Mouse (Mus musculus) neural tube, embryonic 12.5 days (tissue): ENCODE results near the gene Dock2. TPM values are rescaled to one million over a fixed set of nuclear protein-coding genes. Genes with fewer than 3 reads are reported as not detected.

ENCODE experiments used
- ATAC-seq: fragments of 200-750 bp; cut with Nextera tagmentation; 2 replicates; pipeline ENCODE4 v1.8.0; 2017; ENCODE audit warnings: low read depth, mild to moderate bottlenecking, moderate TSS enrichment, moderate library complexity; ENCODE audit not compliant: low FRiP score
- H3K27ac ChIP-seq: fragments of 300-500 bp; sonication (generic); 2 replicates; pipeline ENCODE4 v1.5.1; 2016
- H3K27me3 ChIP-seq: fragments of 300-500 bp; sonication (generic); replicated peaks from 2 replicates; pipeline ENCODE4 v1.6.1; 2016; ENCODE audit warnings: mild to moderate bottlenecking
- H3K36me3 ChIP-seq: fragments of 300-500 bp; sonication (generic); 2 replicates; pipeline ENCODE4 v1.6.1; 2016; ENCODE audit warnings: mild to moderate bottlenecking
- H3K4me1 ChIP-seq: fragments of 300-500 bp; sonication (generic); 2 replicates; pipeline ENCODE4 v1.6.1; 2016
- H3K4me2 ChIP-seq: fragments of 300-500 bp; sonication (generic); replicated peaks from 2 replicates; pipeline ENCODE4 v1.6.1; 2016; ENCODE audit warnings: mild to moderate bottlenecking
- H3K4me3 ChIP-seq: fragments of 300-500 bp; sonication (generic); 2 replicates; pipeline ENCODE4 v1.5.1; 2016
- H3K9ac ChIP-seq: fragments of 300-500 bp; sonication (generic); 2 replicates; pipeline ENCODE4 v1.6.1; 2016; ENCODE audit warnings: mild to moderate bottlenecking
- H3K9me3 ChIP-seq: fragments of 300-500 bp; sonication (generic); 2 replicates; pipeline ENCODE4 v1.6.1; 2016; ENCODE audit warnings: mild to moderate bottlenecking
- WGBS: fragments of 180-500 bp; shearing (Covaris S2); methylation state at CpG from one replicate; pipeline ENCODE4 v1.1.7; 2016; 5-methylcytosine and 5-hydroxymethylcytosine counted together
- polyA plus RNA-seq: library from polyadenylated mRNA; unstranded; fragments of >200 nt; fragmentation: Nextera tagmentation; extraction: Ambion mirVana; gene quantifications from 2 replicates; pipeline ENCODE4 v1.2.1, GENCODE M21; 2016

Gene Dock2
- polyA plus RNA-seq, 1 experiment from 2014 or later: 1.1 TPM

- Histone ChIP-seq H3K4me3 (no peak overlapping the region), H3K4me1 (no peaks in the 10 kb centered on the region), H3K9ac (no peak overlapping the region), H3K36me3 (no peaks in the 10 kb centered on the region), H3K27me3 (no peaks in the 10 kb centered on the region), H3K27ac (no peak overlapping the region), H3K4me2 (no peak overlapping the region), H3K9me3 (no peaks in the 10 kb centered on the region)
- no peak for ATAC-seq
- 72% methylated on average over 2 of the region's 2 CpGs for WGBS
These were observed 345.3 kb downstream of the Dock2 start for GRCm38 (mm10) chr11:34438429-34438828.

- Histone ChIP-seq H3K27me3 (no peaks in the 10 kb centered on the region), H3K36me3 (no peaks in the 10 kb centered on the region), H3K4me1 (no peaks in the 10 kb centered on the region; the same call in 1 of the 2 replicates), H3K9me3 (no peaks in the 10 kb centered on the region), H3K27ac (no peak overlapping the region), H3K4me2 (no peak overlapping the region), H3K9ac (no peak overlapping the region), H3K4me3 (no peak overlapping the region)
- no peak for ATAC-seq
- WGBS: 67% methylated on average over 1 of the region's 1 CpGs
These were observed 346.2 kb downstream of the Dock2 start for GRCm38 (mm10) chr11:34437446-34437845.

- no peak overlapping the region for H3K4me2 ChIP-seq
- 35% methylated on average over 2 of the region's 2 CpGs for WGBS
- ATAC-seq: peak; percentile 49; the same call in 1 of the 2 replicates
- no peak overlapping the region for H3K27ac ChIP-seq
- H3K4me1 ChIP-seq: no peaks in the 10 kb centered on the region; the same call in 1 of the 2 replicates
- no peak overlapping the region for H3K9ac ChIP-seq
- H3K4me3 ChIP-seq: no peak overlapping the region
- H3K27me3 ChIP-seq: no peaks in the 10 kb centered on the region
- H3K36me3 ChIP-seq: no peaks in the 10 kb centered on the region
- no peaks in the 10 kb centered on the region for H3K9me3 ChIP-seq
These were observed 351.7 kb downstream of the Dock2 start for GRCm38 (mm10) chr11:34431978-34432377.

- WGBS: 58% methylated on average over 5 of the region's 5 CpGs
- H3K4me2 ChIP-seq: no peak overlapping the region
- no peaks in the 10 kb centered on the region for H3K9me3 ChIP-seq
- H3K4me3 ChIP-seq: no peak overlapping the region
- ATAC-seq: peak; percentile 22; the same call in 1 of the 2 replicates
- no peaks in the 10 kb centered on the region for H3K36me3 ChIP-seq
- H3K4me1 ChIP-seq: no peaks in the 10 kb centered on the region; the same call in 1 of the 2 replicates
- H3K27ac ChIP-seq: no peak overlapping the region
- no peaks in the 10 kb centered on the region for H3K27me3 ChIP-seq
- H3K9ac ChIP-seq: no peak overlapping the region
These were observed 352.3 kb downstream of the Dock2 start for GRCm38 (mm10) chr11:34431371-34431770.

- Histone ChIP-seq H3K4me2 (no peak overlapping the region), H3K27me3 (no peaks in the 10 kb centered on the region), H3K36me3 (no peaks in the 10 kb centered on the region), H3K4me3 (no peak overlapping the region), H3K4me1 (no peaks in the 10 kb centered on the region; the same call in 1 of the 2 replicates), H3K27ac (no peak overlapping the region), H3K9me3 (no peaks in the 10 kb centered on the region), H3K9ac (no peak overlapping the region)
- WGBS: 71% methylated on average over 4 of the region's 4 CpGs
- ATAC-seq: no peak
These were observed 352.8 kb downstream of the Dock2 start for GRCm38 (mm10) chr11:34430940-34431339.

GRCm38 (mm10) chr11:34427212-34427611 lies 356.5 kb downstream of the Dock2 start:
- Histone ChIP-seq H3K4me3 (no peak overlapping the region), H3K4me1 (no peaks in the 10 kb centered on the region), H3K9me3 (no peaks in the 10 kb centered on the region), H3K9ac (no peak overlapping the region), H3K27ac (no peak overlapping the region), H3K4me2 (no peak overlapping the region), H3K36me3 (no peaks in the 10 kb centered on the region), H3K27me3 (no peaks in the 10 kb centered on the region)
- 91% methylated on average over 5 of the region's 5 CpGs for WGBS
- no peak for ATAC-seq

GRCm38 (mm10) chr11:34424546-34424945 lies 359.1 kb downstream of the Dock2 start:
- no peak overlapping the region for H3K4me2 ChIP-seq
- no peaks in the 10 kb centered on the region for H3K36me3 ChIP-seq
- H3K4me1 ChIP-seq: no peaks in the 10 kb centered on the region
- WGBS: 89% methylated on average over 1 of the region's 1 CpGs
- H3K9ac ChIP-seq: no peak overlapping the region
- no peaks in the 10 kb centered on the region for H3K27me3 ChIP-seq
- no peak for ATAC-seq
- H3K27ac ChIP-seq: no peak overlapping the region
- H3K9me3 ChIP-seq: no peaks in the 10 kb centered on the region
- no peak overlapping the region for H3K4me3 ChIP-seq

- peaks cover 10% of the 10 kb centered on the region; the same call in 1 of the 2 replicates for H3K4me1 ChIP-seq
- H3K9me3 ChIP-seq: no peaks in the 10 kb centered on the region
- no peak overlapping the region for H3K9ac ChIP-seq
- no peak overlapping the region for H3K4me3 ChIP-seq
- H3K27ac ChIP-seq: no peak overlapping the region
- WGBS: 54% methylated on average over 6 of the region's 6 CpGs
- no peak for ATAC-seq
- H3K4me2 ChIP-seq: no peak overlapping the region
- no peaks in the 10 kb centered on the region for H3K27me3 ChIP-seq
- H3K36me3 ChIP-seq: no peaks in the 10 kb centered on the region
These were observed 362.6 kb downstream of the Dock2 start for GRCm38 (mm10) chr11:34421061-34421460.

GRCm38 (mm10) chr11:34416619-34416979 lies 367.1 kb downstream of the Dock2 start:
- Histone ChIP-seq H3K4me2 (no peak overlapping the region), H3K4me3 (no peak overlapping the region), H3K9ac (no peak overlapping the region), H3K27me3 (no peaks in the 10 kb centered on the region), H3K4me1 (peaks cover 15% of the 10 kb centered on the region; the same call in 1 of the 2 replicates), H3K36me3 (no peaks in the 10 kb centered on the region), H3K9me3 (no peaks in the 10 kb centered on the region), H3K27ac (no peak overlapping the region)
- ATAC-seq: no peak
- WGBS: 63% methylated on average over 3 of the region's 3 CpGs

GRCm38 (mm10) chr11:34415884-34416618 lies 367.6 kb downstream of the Dock2 start:
- H3K4me2 ChIP-seq: no peak overlapping the region
- peak; percentile 57 for ATAC-seq
- no peaks in the 10 kb centered on the region for H3K9me3 ChIP-seq
- H3K4me1 ChIP-seq: peaks cover 15% of the 10 kb centered on the region; the same call in 1 of the 2 replicates
- no peaks in the 10 kb centered on the region for H3K36me3 ChIP-seq
- H3K9ac ChIP-seq: no peak overlapping the region
- H3K27ac ChIP-seq: no peak overlapping the region
- no peaks in the 10 kb centered on the region for H3K27me3 ChIP-seq
- no peak overlapping the region for H3K4me3 ChIP-seq
- 33% methylated on average over 9 of the region's 9 CpGs for WGBS

GRCm38 (mm10) chr11:34406850-34407249 lies 376.8 kb downstream of the Dock2 start:
- 66% methylated on average over 5 of the region's 5 CpGs for WGBS
- no peak for ATAC-seq

GRCm38 (mm10) chr11:34406309-34406708 lies 377.4 kb downstream of the Dock2 start:
- 58% methylated on average over 8 of the region's 8 CpGs for WGBS
- Histone ChIP-seq H3K4me1 (no peaks in the 10 kb centered on the region), H3K27ac (no peak overlapping the region), H3K9ac (no peak overlapping the region), H3K9me3 (no peaks in the 10 kb centered on the region), H3K4me3 (no peak overlapping the region), H3K27me3 (no peaks in the 10 kb centered on the region), H3K4me2 (no peak overlapping the region), H3K36me3 (no peaks in the 10 kb centered on the region)
- no peak for ATAC-seq

More at GRCm38 (mm10) chr11:34406850-34407249, 376.8 kb downstream of the Dock2 start:
- Histone ChIP-seq H3K4me3 (no peak overlapping the region), H3K4me1 (no peaks in the 10 kb centered on the region), H3K9me3 (no peaks in the 10 kb centered on the region), H3K4me2 (no peak overlapping the region), H3K9ac (no peak overlapping the region), H3K27me3 (no peaks in the 10 kb centered on the region), H3K27ac (no peak overlapping the region), H3K36me3 (no peaks in the 10 kb centered on the region)

GRCm38 (mm10) chr11:34405311-34405710 lies 378.4 kb downstream of the Dock2 start:
- Histone ChIP-seq H3K36me3 (no peaks in the 10 kb centered on the region), H3K9me3 (no peaks in the 10 kb centered on the region), H3K27ac (no peak overlapping the region), H3K27me3 (no peaks in the 10 kb centered on the region), H3K4me2 (no peak overlapping the region), H3K4me1 (no peaks in the 10 kb centered on the region), H3K9ac (no peak overlapping the region), H3K4me3 (no peak overlapping the region)
- WGBS: 84% methylated on average over 1 of the region's 1 CpGs
- ATAC-seq: no peak
